Mouse (Mus musculus): ENCODE results near the gene Ppp1r18. TPM values are rescaled to one million over a fixed set of nuclear protein-coding genes. Genes with fewer than 3 reads are reported as not detected.

Gene Ppp1r18
- polyA plus RNA-seq, 1 experiment from 2014 or later, result 18.8 TPM

DNA sequence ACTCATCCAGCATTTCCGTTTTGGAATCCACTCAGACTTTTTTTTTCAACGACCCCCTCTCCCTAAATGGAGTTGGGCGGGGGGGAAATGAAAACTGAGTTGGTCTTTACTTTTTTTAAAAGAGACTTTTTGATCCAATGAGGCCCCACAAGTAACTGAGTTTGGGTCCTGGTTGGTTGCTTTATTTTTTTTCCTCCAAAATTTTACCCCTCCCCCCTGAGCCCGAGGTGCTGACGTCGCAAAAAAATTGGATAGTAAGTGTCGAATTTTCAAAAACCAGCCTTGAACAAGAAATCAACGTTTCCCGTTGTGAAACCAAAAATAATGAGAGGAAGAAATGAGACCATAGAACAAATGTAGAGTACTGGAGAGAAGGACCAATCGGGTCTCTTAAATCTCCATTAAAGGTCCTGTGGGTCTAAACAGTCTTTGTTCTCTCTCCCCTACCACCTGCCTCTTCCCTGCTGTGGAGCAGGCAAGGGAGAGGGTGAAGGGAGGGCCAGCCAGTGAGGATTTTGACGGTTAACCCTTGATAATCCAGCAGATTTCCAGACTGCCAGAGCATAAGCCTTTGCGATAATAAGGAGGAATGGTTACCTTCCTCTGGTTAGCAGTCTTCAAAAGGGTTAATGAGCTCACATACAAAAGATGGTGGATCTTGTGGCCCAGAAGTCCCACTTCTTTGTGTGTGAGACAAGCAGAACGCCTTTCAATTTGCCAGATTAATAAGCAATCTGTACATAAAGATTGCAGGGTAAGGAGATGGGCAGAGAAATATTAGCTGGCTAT, 52.3 kb downstream of the Ppp1r18 start:
- Histone ChIP-seq H3K27ac (ENCODE audit: low read length) (peak overlapping the region; percentile 97), H3K9me3 (ENCODE audit: control insufficient read depth, low read depth, low read length) (no peaks in the 10 kb centered on the region), H3K36me3 (ENCODE audit: control insufficient read depth, insufficient read depth, low read length) (peaks cover 22% of the 10 kb centered on the region), H3K4me1 (ENCODE audit: control insufficient read depth, insufficient read depth, low read length) (peaks cover 16% of the 10 kb centered on the region; the same call in 1 of the 2 replicates), H3K9ac (replicated peaks; ENCODE audit: low read depth, low read length) (peak overlapping the region; percentile 98), H3K4me3 (ENCODE audit: low read depth, low read length) (peak overlapping the region; percentile 90), H3K4me2 (replicated peaks; ENCODE audit: low read depth, low read length) (peak overlapping the region; percentile 94), H3K27me3 (ENCODE audit: control insufficient read depth, insufficient read depth, low read length) (no peaks in the 10 kb centered on the region)
- no peak for ATAC-seq (ENCODE audit: insufficient number of reproducible peaks, insufficient read depth, low FRiP score, low read depth)
- under 1% methylated on average over 13 of the region's 13 CpGs for WGBS

DNA sequence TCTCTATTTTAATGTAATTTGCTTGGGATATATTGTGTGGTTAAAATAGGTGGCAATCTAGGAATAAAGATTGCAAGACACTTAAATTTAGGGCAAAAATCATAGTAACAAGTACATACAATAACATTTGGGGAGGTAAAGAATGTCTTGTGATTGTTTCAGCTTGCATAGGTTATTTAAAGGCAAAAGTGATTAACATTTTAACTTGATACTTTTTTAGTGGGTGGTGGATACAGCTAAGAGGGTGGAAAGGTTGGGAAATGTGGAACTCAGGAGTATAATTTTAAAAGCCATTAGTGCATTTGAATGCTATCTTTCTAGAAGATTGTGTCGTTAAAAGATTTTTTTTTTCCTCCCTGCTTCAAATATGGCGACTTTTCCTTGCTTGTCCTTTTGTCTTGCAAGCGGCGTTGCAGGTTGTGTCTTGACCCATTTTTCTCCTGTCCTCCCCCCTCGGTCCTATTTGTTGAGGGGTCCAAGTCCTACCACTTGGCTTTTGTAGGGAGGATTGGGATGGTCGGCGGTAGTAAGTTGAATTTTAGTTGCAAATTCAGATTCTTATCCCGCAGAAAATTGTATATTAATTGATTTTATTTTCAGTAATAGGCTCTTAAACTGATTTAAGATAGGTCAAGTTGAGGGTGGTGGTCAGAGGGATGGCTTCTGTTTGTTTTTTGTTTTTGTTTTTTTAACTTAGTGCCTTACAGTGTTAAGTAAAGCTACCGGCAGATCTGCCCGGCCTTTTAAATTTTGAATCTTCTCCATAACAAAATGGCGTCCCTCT, 53.1 kb downstream of the Ppp1r18 start:
- H3K4me3 ChIP-seq (ENCODE audit: low read depth, low read length), result peak overlapping the region; percentile 90
- H3K27ac ChIP-seq (ENCODE audit: low read length), result peak overlapping the region; percentile 97
- no peaks in the 10 kb centered on the region for H3K27me3 ChIP-seq (ENCODE audit: control insufficient read depth, insufficient read depth, low read length)
- peak overlapping the region; percentile 94 for H3K4me2 ChIP-seq (replicated peaks; ENCODE audit: low read depth, low read length)
- H3K36me3 ChIP-seq (ENCODE audit: control insufficient read depth, insufficient read depth, low read length), result peaks cover 17% of the 10 kb centered on the region
- H3K9ac ChIP-seq (replicated peaks; ENCODE audit: low read depth, low read length), result peak overlapping the region; percentile 98
- ATAC-seq (ENCODE audit: insufficient number of reproducible peaks, insufficient read depth, low FRiP score, low read depth), result no peak
- WGBS, result under 1% methylated on average over 11 of the region's 11 CpGs
- no peaks in the 10 kb centered on the region for H3K9me3 ChIP-seq (ENCODE audit: control insufficient read depth, low read depth, low read length)
- peaks cover 16% of the 10 kb centered on the region; the same call in 1 of the 2 replicates for H3K4me1 ChIP-seq (ENCODE audit: control insufficient read depth, insufficient read depth, low read length)

DNA sequence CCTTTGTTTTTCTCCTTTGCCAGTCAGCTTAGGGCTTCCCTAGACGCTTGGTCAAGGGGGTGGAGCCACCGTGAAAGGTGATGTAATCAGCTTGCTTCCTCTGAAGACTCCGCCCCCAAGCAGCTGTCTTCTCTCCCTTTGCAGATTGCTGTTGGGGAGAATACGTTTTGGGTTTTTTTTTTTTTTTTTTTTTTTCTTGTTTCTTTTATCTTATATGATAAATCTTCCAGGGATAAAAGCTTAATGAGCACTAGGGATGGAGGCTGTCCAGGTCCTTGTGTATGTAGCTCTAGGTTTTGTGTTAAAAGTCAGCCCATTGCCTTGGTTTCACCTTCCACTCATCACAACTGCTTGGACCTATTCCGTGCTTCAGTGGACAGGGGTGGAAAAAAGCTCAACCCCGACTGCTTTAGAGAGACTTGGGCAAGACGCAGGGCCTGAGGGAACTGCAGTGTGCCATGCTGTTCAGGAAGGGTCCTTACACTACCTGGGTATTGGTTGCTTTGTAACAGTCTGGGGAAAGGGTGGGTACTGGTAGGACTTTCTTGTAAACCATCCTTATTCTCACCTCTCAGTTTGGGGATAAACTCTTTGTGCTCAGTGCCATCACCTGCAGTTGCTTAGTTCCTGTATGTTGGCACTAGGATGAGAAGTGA, 53.8 kb downstream of the Ppp1r18 start:
- Histone ChIP-seq H3K27me3 (ENCODE audit: control insufficient read depth, insufficient read depth, low read length) (no peaks in the 10 kb centered on the region), H3K4me1 (ENCODE audit: control insufficient read depth, insufficient read depth, low read length) (peaks cover 16% of the 10 kb centered on the region; the same call in 1 of the 2 replicates), H3K36me3 (ENCODE audit: control insufficient read depth, insufficient read depth, low read length) (peaks cover 18% of the 10 kb centered on the region), H3K4me2 (replicated peaks; ENCODE audit: low read depth, low read length) (peak overlapping the region; percentile 94), H3K4me3 (ENCODE audit: low read depth, low read length) (peak overlapping the region; percentile 90), H3K9me3 (ENCODE audit: control insufficient read depth, low read depth, low read length) (no peaks in the 10 kb centered on the region), H3K9ac (replicated peaks; ENCODE audit: low read depth, low read length) (peak overlapping the region; percentile 45), H3K27ac (ENCODE audit: low read length) (peak overlapping the region; percentile 97)
- WGBS, result 10% methylated on average over 7 of the region's 7 CpGs
- ATAC-seq (ENCODE audit: insufficient number of reproducible peaks, insufficient read depth, low FRiP score, low read depth), result peak; percentile 46

DNA sequence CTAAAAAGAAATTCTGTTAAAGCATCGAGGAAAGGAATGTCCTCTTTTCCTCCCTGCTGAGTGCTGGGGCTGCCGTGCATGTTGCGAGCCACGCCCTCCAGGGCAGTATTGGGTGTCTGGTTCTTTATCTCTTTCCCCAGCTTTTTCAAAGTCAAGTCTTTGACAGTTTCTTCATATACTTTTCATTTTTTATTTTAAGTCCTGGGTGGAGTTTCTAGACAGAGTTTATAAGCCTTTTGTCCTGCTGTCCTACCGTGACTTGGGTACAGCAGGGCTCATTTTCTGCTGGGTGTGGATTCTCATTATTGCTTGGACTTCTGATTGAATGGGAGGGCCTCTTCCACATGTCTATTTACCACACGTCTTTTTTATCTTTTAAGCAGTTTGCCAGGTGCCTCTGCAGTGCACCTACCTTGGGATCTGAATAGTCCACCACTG, 54.5 kb downstream of the Ppp1r18 start:
- H3K36me3 ChIP-seq (ENCODE audit: control insufficient read depth, insufficient read depth, low read length), result peaks cover 21% of the 10 kb centered on the region
- H3K27me3 ChIP-seq (ENCODE audit: control insufficient read depth, insufficient read depth, low read length), result no peaks in the 10 kb centered on the region
- no peak overlapping the region for H3K4me3 ChIP-seq (ENCODE audit: low read depth, low read length)
- peak overlapping the region; percentile 94 for H3K4me2 ChIP-seq (replicated peaks; ENCODE audit: low read depth, low read length)
- no peak for ATAC-seq (ENCODE audit: insufficient number of reproducible peaks, insufficient read depth, low FRiP score, low read depth)
- H3K4me1 ChIP-seq (ENCODE audit: control insufficient read depth, insufficient read depth, low read length), result peaks cover 16% of the 10 kb centered on the region; the same call in 1 of the 2 replicates
- peak overlapping the region; percentile 45 for H3K9ac ChIP-seq (replicated peaks; ENCODE audit: low read depth, low read length)
- no peaks in the 10 kb centered on the region for H3K9me3 ChIP-seq (ENCODE audit: control insufficient read depth, low read depth, low read length)
- peak overlapping the region; percentile 97; the same call in 1 of the 2 replicates for H3K27ac ChIP-seq (ENCODE audit: low read length)
- 42% methylated on average over 6 of the region's 6 CpGs for WGBS

DNA sequence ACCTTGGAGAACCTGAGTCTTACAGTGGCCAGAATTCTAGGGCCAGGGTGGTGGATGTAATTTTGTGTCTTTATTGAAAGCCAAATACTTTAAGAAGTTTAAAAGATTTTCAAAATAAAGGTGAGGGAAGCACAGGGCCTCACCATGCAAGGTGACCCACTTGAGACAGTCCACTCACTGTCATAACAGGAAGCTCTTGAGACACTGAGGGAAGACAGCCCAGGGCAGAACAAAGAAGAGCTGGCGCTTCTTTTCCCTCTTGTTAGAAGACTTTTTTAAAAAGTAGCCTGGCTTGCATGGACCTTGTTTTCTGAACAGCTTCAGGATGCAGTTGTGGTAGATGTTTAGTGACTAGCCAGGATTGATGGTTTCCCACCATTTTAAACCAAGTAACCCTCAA, 55.0 kb downstream of the Ppp1r18 start:
- ATAC-seq (ENCODE audit: insufficient number of reproducible peaks, insufficient read depth, low FRiP score, low read depth), result no peak
- Histone ChIP-seq H3K4me3 (ENCODE audit: low read depth, low read length) (no peak overlapping the region), H3K4me2 (replicated peaks; ENCODE audit: low read depth, low read length) (peak overlapping the region; percentile 94), H3K9me3 (ENCODE audit: control insufficient read depth, low read depth, low read length) (no peaks in the 10 kb centered on the region), H3K9ac (replicated peaks; ENCODE audit: low read depth, low read length) (no peak overlapping the region), H3K4me1 (ENCODE audit: control insufficient read depth, insufficient read depth, low read length) (peaks cover 16% of the 10 kb centered on the region; the same call in 1 of the 2 replicates), H3K27ac (ENCODE audit: low read length) (peak overlapping the region; percentile 97; the same call in 1 of the 2 replicates), H3K36me3 (ENCODE audit: control insufficient read depth, insufficient read depth, low read length) (peaks cover 26% of the 10 kb centered on the region), H3K27me3 (ENCODE audit: control insufficient read depth, insufficient read depth, low read length) (no peaks in the 10 kb centered on the region)
- WGBS, result 50% methylated on average over 1 of the region's 1 CpGs

DNA sequence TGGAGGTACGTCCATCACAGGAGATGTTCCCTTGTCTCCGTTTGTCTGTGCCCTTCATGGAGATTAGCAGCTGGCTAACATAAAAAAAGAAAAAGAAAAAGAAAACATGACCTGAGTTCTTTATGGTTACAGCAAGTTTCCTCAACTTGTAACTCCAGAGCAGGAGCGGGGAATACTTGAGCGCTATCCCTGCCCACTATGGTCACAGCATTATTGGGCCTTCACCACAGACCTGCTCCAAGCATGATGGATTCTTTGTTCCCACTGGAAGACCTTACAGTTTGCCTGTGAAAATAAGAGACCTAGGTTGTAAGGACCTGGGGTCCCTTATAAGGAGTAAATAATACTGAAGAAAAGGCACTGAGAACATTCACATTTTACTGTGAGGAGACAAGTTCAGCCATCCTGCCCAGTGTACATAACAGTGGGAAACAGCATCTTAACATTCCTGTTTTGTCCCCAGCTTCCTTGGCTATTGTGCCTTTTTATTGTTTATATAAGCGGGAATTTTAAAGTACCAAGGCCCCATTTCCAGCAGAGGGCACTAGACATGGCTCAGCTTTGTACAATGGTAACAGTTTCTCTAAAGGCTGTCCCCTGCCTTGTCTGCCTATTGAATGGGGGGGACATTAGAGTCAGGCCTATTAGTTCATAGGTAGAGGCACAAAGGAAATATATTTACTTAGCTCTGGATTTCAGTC, 55.6 kb downstream of the Ppp1r18 start:
- Histone ChIP-seq H3K4me3 (ENCODE audit: low read depth, low read length) (no peak overlapping the region), H3K4me2 (replicated peaks; ENCODE audit: low read depth, low read length) (no peak overlapping the region), H3K9ac (replicated peaks; ENCODE audit: low read depth, low read length) (no peak overlapping the region), H3K4me1 (ENCODE audit: control insufficient read depth, insufficient read depth, low read length) (peaks cover 16% of the 10 kb centered on the region; the same call in 1 of the 2 replicates), H3K27ac (ENCODE audit: low read length) (peak overlapping the region; percentile 10; the same call in 1 of the 2 replicates), H3K9me3 (ENCODE audit: control insufficient read depth, low read depth, low read length) (no peaks in the 10 kb centered on the region), H3K27me3 (ENCODE audit: control insufficient read depth, insufficient read depth, low read length) (no peaks in the 10 kb centered on the region), H3K36me3 (ENCODE audit: control insufficient read depth, insufficient read depth, low read length) (peaks cover 31% of the 10 kb centered on the region)
- ATAC-seq (ENCODE audit: insufficient number of reproducible peaks, insufficient read depth, low FRiP score, low read depth), result no peak
- WGBS, result 66% methylated on average over 5 of the region's 5 CpGs

DNA sequence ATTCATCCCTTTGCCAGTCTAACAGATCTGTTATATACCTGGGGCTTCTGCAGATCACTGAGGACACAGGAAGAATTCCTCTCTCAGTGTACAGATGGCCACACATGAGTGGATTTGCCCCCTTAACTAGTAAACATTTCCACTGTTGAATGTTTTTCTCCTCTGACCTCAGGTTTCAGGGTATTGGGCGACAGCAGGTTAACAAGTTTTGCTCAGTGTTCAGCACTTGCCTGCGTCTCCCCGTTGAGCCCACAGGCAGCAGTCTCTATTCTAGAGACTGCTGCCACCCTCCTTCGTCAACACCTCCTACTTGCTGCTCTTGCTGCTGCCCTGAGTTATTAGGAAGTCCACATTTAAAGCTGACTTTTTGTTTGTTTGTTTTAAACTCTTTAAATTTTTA, 56.3 kb downstream of the Ppp1r18 start:
- Histone ChIP-seq H3K27me3 (ENCODE audit: control insufficient read depth, insufficient read depth, low read length) (no peaks in the 10 kb centered on the region), H3K36me3 (ENCODE audit: control insufficient read depth, insufficient read depth, low read length) (peaks cover 38% of the 10 kb centered on the region), H3K4me2 (replicated peaks; ENCODE audit: low read depth, low read length) (no peak overlapping the region), H3K27ac (ENCODE audit: low read length) (no peak overlapping the region), H3K4me3 (ENCODE audit: low read depth, low read length) (no peak overlapping the region), H3K4me1 (ENCODE audit: control insufficient read depth, insufficient read depth, low read length) (peaks cover 16% of the 10 kb centered on the region; the same call in 1 of the 2 replicates), H3K9ac (replicated peaks; ENCODE audit: low read depth, low read length) (no peak overlapping the region), H3K9me3 (ENCODE audit: control insufficient read depth, low read depth, low read length) (no peaks in the 10 kb centered on the region)
- no peak for ATAC-seq (ENCODE audit: insufficient number of reproducible peaks, insufficient read depth, low FRiP score, low read depth)
- 80% methylated on average over 4 of the region's 4 CpGs for WGBS

Data from stomach, embryonic 14.5 days (tissue).